Mouse (Mus musculus): ENCODE measurements around the gene Rpl38. TPM values are rescaled to one million over a fixed set of nuclear protein-coding genes. Genes with fewer than 3 reads are reported as not detected.

The Rpl38 gene
- polyA plus RNA-seq, 1 experiment: 130 TPM

DNA sequence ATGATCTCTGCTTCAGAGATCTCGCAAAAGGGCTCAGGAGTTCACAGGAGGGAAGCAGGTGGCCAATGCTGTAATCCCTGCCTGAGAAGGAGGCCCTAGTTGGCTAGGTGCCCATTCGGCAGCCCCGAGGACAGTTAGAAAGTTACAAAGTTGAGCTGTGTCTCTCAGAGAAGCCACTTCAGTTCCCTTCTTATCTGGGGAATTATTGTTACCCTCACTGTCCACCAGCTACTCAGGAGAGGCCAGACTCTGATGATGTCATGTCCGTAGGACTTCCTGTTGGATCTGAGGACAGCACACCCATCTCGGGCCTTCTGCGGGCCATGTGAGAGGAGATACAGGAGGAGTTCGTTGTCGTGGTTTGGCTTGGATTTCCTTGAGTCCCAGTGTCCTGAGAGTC lies 11.3 kb downstream of the Rpl38 start:
- WGBS: 14% methylated on average over 8 of the region's 8 CpGs
- Histone ChIP-seq H3K36me3 (ENCODE audit: control insufficient read depth, insufficient read depth, low read length) (no peaks in the 10 kb centered on the region), H3K4me1 (ENCODE audit: control insufficient read depth, insufficient read depth, insufficient read length, low read length) (peaks cover 49% of the 10 kb centered on the region), H3K27ac (ENCODE audit: insufficient read depth, low read depth, low read length) (peak overlapping the region; percentile 57), H3K27me3 (ENCODE audit: control insufficient read depth, insufficient read depth, low read length) (no peaks in the 10 kb centered on the region), H3K4me3 (ENCODE audit: low read depth, low read length) (no peak overlapping the region)
- TF ChIP-seq CTCF (IDR thresholded peaks at IDR 0.05; ENCODE audit: extremely low read depth, insufficient read length, insufficient replicate concordance, low read depth, low read length): no peak
- no peak for TF ChIP-seq POLR2A (IDR thresholded peaks at IDR 0.05; ENCODE audit: low read depth, low read length)

GRCm38 (mm10) chr11:114680291-114680690 lies 12.0 kb downstream of the Rpl38 start:
- WGBS: 53% methylated on average over 10 of the region's 10 CpGs
- no peaks in the 10 kb centered on the region for H3K27me3 ChIP-seq (ENCODE audit: control insufficient read depth, insufficient read depth, low read length)
- H3K36me3 ChIP-seq (ENCODE audit: control insufficient read depth, insufficient read depth, low read length): 0 out of 2 replicates have a peak, but pooled peaks cover 2% of the 10 kb centered on the region
- TF ChIP-seq CTCF (IDR thresholded peaks at IDR 0.05; ENCODE audit: extremely low read depth, insufficient read length, insufficient replicate concordance, low read depth, low read length) (no peak), POLR2A (IDR thresholded peaks at IDR 0.05; ENCODE audit: low read depth, low read length) (no peak)
- no peak overlapping the region for H3K27ac ChIP-seq (ENCODE audit: insufficient read depth, low read depth, low read length)
- no peak overlapping the region for H3K4me3 ChIP-seq (ENCODE audit: low read depth, low read length)
- H3K4me1 ChIP-seq (ENCODE audit: control insufficient read depth, insufficient read depth, insufficient read length, low read length): peaks cover 52% of the 10 kb centered on the region

- no peaks in the 10 kb centered on the region for H3K27me3 ChIP-seq (ENCODE audit: control insufficient read depth, insufficient read depth, low read length)
- H3K4me1 ChIP-seq (ENCODE audit: control insufficient read depth, insufficient read depth, insufficient read length, low read length): peaks cover 52% of the 10 kb centered on the region
- no peak for TF ChIP-seq CTCF (IDR thresholded peaks at IDR 0.05; ENCODE audit: extremely low read depth, insufficient read length, insufficient replicate concordance, low read depth, low read length)
- TF ChIP-seq POLR2A (IDR thresholded peaks at IDR 0.05; ENCODE audit: low read depth, low read length): no peak
- no peak overlapping the region for H3K4me3 ChIP-seq (ENCODE audit: low read depth, low read length)
- H3K36me3 ChIP-seq (ENCODE audit: control insufficient read depth, insufficient read depth, low read length): peaks cover 2% of the 10 kb centered on the region; the same call in 1 of the 2 replicates
- H3K27ac ChIP-seq (ENCODE audit: insufficient read depth, low read depth, low read length): no peak overlapping the region
- 75% methylated on average over 5 of the region's 5 CpGs for WGBS
Measured at GRCm38 (mm10) chr11:114681054-114681453, 12.7 kb downstream of the Rpl38 start.

GRCm38 (mm10) chr11:114682321-114682900 lies 14.1 kb downstream of the Rpl38 start:
- Histone ChIP-seq H3K27ac (ENCODE audit: insufficient read depth, low read depth, low read length) (no peak overlapping the region), H3K4me1 (ENCODE audit: control insufficient read depth, insufficient read depth, insufficient read length, low read length) (peaks cover 47% of the 10 kb centered on the region), H3K4me3 (ENCODE audit: low read depth, low read length) (no peak overlapping the region), H3K27me3 (ENCODE audit: control insufficient read depth, insufficient read depth, low read length) (no peaks in the 10 kb centered on the region), H3K36me3 (ENCODE audit: control insufficient read depth, insufficient read depth, low read length) (peaks cover 10% of the 10 kb centered on the region; the same call in 1 of the 2 replicates)
- 88% methylated on average over 13 of the region's 13 CpGs for WGBS
- TF ChIP-seq POLR2A (IDR thresholded peaks at IDR 0.05; ENCODE audit: low read depth, low read length) (no peak), CTCF (IDR thresholded peaks at IDR 0.05; ENCODE audit: extremely low read depth, insufficient read length, insufficient replicate concordance, low read depth, low read length) (no peak)

DNA sequence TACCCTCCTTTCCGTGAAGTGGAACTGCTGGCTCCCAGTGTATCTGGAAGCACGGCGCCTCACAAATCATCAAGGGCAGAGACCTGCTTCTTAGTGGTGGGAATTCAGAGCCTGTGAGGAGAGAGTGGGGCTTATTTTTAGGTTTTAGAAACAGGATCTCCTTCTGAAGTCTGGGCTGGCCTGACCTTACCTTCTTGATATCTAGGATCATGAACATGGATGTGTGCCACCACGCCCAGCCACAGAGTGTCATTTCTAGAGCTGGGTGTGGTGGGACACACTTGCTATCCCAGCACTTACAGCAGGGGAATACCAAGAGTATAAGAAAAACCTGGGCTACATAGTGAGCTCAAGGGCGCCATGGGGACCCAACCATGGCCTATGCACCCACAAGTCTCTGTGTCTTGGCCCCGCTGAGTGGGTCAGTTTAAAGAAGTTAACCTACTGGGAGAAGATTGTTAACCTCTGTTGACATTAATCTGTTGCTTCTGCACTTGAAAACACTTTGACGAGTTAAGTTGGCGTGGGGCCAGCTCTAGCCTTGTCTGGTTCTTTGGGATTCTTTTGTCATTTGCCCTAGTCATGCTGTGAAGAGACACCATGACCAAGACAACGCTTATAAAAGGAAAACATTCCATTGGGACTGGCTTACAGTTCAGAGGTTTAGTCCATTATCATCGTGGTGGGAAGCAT lies 14.9 kb downstream of the Rpl38 start:
- no peaks in the 10 kb centered on the region for H3K27me3 ChIP-seq (ENCODE audit: control insufficient read depth, insufficient read depth, low read length)
- peaks cover 43% of the 10 kb centered on the region for H3K4me1 ChIP-seq (ENCODE audit: control insufficient read depth, insufficient read depth, insufficient read length, low read length)
- no peak overlapping the region for H3K27ac ChIP-seq (ENCODE audit: insufficient read depth, low read depth, low read length)
- TF ChIP-seq POLR2A (IDR thresholded peaks at IDR 0.05; ENCODE audit: low read depth, low read length): no peak
- no peak for TF ChIP-seq CTCF (IDR thresholded peaks at IDR 0.05; ENCODE audit: extremely low read depth, insufficient read length, insufficient replicate concordance, low read depth, low read length)
- WGBS: 86% methylated on average over 10 of the region's 10 CpGs
- H3K36me3 ChIP-seq (ENCODE audit: control insufficient read depth, insufficient read depth, low read length): peaks cover 10% of the 10 kb centered on the region; the same call in 1 of the 2 replicates
- H3K4me3 ChIP-seq (ENCODE audit: low read depth, low read length): no peak overlapping the region

DNA sequence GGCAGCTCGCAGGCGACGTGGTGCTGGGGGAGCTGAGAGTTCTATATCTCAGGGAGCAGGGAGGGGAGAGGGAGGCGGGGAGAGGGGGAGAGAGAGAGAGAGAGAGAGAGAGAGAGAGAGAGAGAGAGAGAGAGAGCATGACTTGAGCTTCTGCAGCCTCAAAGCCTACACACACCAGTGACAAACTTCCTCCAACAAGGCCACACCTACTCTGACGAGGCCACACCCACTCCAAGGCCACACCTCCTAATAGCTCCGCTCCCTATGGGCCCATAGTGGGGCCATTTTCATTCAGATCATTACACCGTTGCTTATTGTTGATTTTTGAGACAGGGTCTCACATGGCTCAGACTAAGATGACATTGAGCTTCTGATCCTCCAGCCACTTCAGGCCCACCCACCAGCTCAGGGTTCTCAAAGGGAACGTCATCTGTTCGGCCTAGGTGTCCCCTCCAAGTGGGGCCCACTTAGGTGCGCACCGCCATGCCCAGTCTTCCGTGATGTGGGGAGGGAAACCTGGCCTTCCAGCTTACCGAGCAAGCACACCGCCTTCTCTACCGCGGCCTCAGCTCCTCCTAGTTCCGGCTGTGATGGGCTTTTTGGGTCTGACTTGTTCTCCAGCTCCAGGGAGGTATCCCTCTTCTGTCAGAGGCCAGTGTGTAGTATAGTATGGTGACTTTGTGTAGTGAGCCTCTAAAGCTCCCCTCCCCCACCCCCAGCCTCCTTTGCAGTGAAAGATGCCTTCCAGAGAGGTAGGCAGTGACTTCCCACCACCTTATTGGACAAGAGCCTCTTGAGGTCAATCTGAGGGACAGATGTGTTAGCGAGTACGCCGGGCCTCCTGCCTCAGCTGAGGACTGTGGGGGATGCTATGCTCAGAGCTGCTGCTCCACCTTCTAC lies 15.6 kb downstream of the Rpl38 start:
- Histone ChIP-seq H3K27me3 (ENCODE audit: control insufficient read depth, insufficient read depth, low read length) (no peaks in the 10 kb centered on the region), H3K27ac (ENCODE audit: insufficient read depth, low read depth, low read length) (no peak overlapping the region), H3K4me3 (ENCODE audit: low read depth, low read length) (no peak overlapping the region), H3K4me1 (ENCODE audit: control insufficient read depth, insufficient read depth, insufficient read length, low read length) (peaks cover 39% of the 10 kb centered on the region), H3K36me3 (ENCODE audit: control insufficient read depth, insufficient read depth, low read length) (peaks cover 10% of the 10 kb centered on the region; the same call in 1 of the 2 replicates)
- WGBS: 76% methylated on average over 20 of the region's 20 CpGs
- TF ChIP-seq CTCF (IDR thresholded peaks at IDR 0.05; ENCODE audit: extremely low read depth, insufficient read length, insufficient replicate concordance, low read depth, low read length) (no peak), POLR2A (IDR thresholded peaks at IDR 0.05; ENCODE audit: low read depth, low read length) (no peak)

Data from small intestine, adult 2 months (tissue).